Mouse (Mus musculus) stomach, postnatal 0 days (tissue): ENCODE measurements at regions not wholly inside any gene's neighbourhood (a gene's known extent, or its start where the extent isn't known, plus 50 kb on each side); places are given as distances from the start of the nearest gene placed in this dataset.

ENCODE experiments used
- ATAC-seq: fragments of 200-750 bp; cut with Nextera tagmentation; 2 replicates; pipeline ENCODE4 v1.8.0; 2017; ENCODE audit not compliant: low FRiP score, low TSS enrichment
- DNase-seq: peaks from one replicate; pipeline ENCODE4 v3.0.0-alpha.2; 2016; ENCODE audit warnings: low spot score
- H3K27ac ChIP-seq: fragments of 300-500 bp; sonication (generic); replicated peaks from 2 replicates; pipeline ENCODE4 v1.5.1; 2014; ENCODE audit warnings: mild to moderate bottlenecking, control low read depth
- H3K27me3 ChIP-seq: fragments of 300-500 bp; sonication (generic); 2 replicates; pipeline ENCODE4 v1.6.1; 2014; ENCODE audit warnings: low read length; ENCODE audit not compliant: control insufficient read depth, insufficient read depth
- H3K36me3 ChIP-seq: fragments of 300-500 bp; sonication (generic); 2 replicates; pipeline ENCODE4 v1.6.1; 2014; ENCODE audit warnings: low read length, mixed read lengths; ENCODE audit not compliant: control insufficient read depth, insufficient read depth
- H3K4me1 ChIP-seq: fragments of 300-500 bp; sonication (generic); replicated peaks from 2 replicates; pipeline ENCODE4 v1.6.1; 2014; ENCODE audit warnings: antibody characterized with exemption; ENCODE audit not compliant: control insufficient read depth, insufficient read depth
- H3K4me2 ChIP-seq: fragments of 300-500 bp; sonication (generic); replicated peaks from 2 replicates; pipeline ENCODE4 v1.6.1; 2014; ENCODE audit warnings: low read depth, mild to moderate bottlenecking, control low read depth, moderate library complexity
- H3K4me3 ChIP-seq: fragments of 300-500 bp; sonication (generic); 2 replicates; pipeline ENCODE4 v1.5.1; 2014; ENCODE audit warnings: low read depth, low read length, control low read depth
- H3K9ac ChIP-seq: fragments of 300-500 bp; sonication (generic); 2 replicates; pipeline ENCODE4 v1.6.1; 2014; ENCODE audit warnings: mild to moderate bottlenecking, low read length, control low read depth, mixed read lengths
- H3K9me3 ChIP-seq: fragments of 300-500 bp; sonication (generic); 2 replicates; pipeline ENCODE4 v1.6.1; 2016; ENCODE audit warnings: low read length; ENCODE audit not compliant: control insufficient read depth
- CTCF ChIP-seq: IDR thresholded peaks from 2 replicates; pipeline ENCODE4 v1.5.1; 2016; ENCODE audit warnings: antibody characterized with exemption, low read depth, mild to moderate bottlenecking, moderate library complexity
- EP300 ChIP-seq: optimal IDR thresholded peaks from 2 replicates; pipeline ENCODE3; 2016; ENCODE audit warnings: antibody characterized with exemption
- WGBS: fragments of 180-500 bp; shearing (Covaris S2); extraction: QIAGEN DNeasy Blood & Tissue Kit; methylation state at CpG from one replicate; pipeline ENCODE4 v1.1.7; 2014; 5-methylcytosine and 5-hydroxymethylcytosine counted together

GRCm38 (mm10) chr1:168908684-168909175, 476.7 kb upstream of the Pbx1 start:
- no peak for ATAC-seq

GRCm38 (mm10) chr1:168908192-168908591, 476.1 kb upstream of the Pbx1 start:
- H3K9me3 ChIP-seq, result no peaks in the 10 kb centered on the region
- no peaks in the 10 kb centered on the region for H3K27me3 ChIP-seq
- ATAC-seq (no peak), DNase-seq (no peak)
- H3K4me2 ChIP-seq, result no peak overlapping the region
- 94% methylated on average over 6 of the region's 6 CpGs for WGBS
- H3K4me1 ChIP-seq, result no peaks in the 10 kb centered on the region
- H3K9ac ChIP-seq, result no peak overlapping the region
- H3K36me3 ChIP-seq, result no peaks in the 10 kb centered on the region
- no peak overlapping the region for H3K27ac ChIP-seq
- TF ChIP-seq EP300 (no peak), CTCF (no peak)
- H3K4me3 ChIP-seq, result no peak overlapping the region

More at GRCm38 (mm10) chr1:168908684-168909175, 476.7 kb upstream of the Pbx1 start:
- DNase-seq, result no peak
- Histone ChIP-seq H3K27me3 (no peaks in the 10 kb centered on the region), H3K4me1 (no peaks in the 10 kb centered on the region), H3K9ac (no peak overlapping the region), H3K36me3 (no peaks in the 10 kb centered on the region), H3K9me3 (no peaks in the 10 kb centered on the region), H3K4me3 (no peak overlapping the region), H3K27ac (no peak overlapping the region), H3K4me2 (no peak overlapping the region)
- TF ChIP-seq EP300 (no peak), CTCF (no peak)
- WGBS, result 76% methylated on average over 4 of the region's 4 CpGs

GRCm38 (mm10) chr1:168898483-168898882, 466.4 kb upstream of the Pbx1 start:
- no peak for TF ChIP-seq EP300
- TF ChIP-seq CTCF, result no peak
- ATAC-seq (no peak), DNase-seq (no peak)
- no peaks in the 10 kb centered on the region for H3K4me1 ChIP-seq
- no peak overlapping the region for H3K4me2 ChIP-seq
- no peaks in the 10 kb centered on the region for H3K36me3 ChIP-seq
- H3K27ac ChIP-seq, result no peak overlapping the region
- 76% methylated on average over 2 of the region's 2 CpGs for WGBS
- no peaks in the 10 kb centered on the region for H3K9me3 ChIP-seq
- no peak overlapping the region for H3K9ac ChIP-seq
- H3K27me3 ChIP-seq, result no peaks in the 10 kb centered on the region
- H3K4me3 ChIP-seq, result no peak overlapping the region

- Histone ChIP-seq H3K27ac (no peak overlapping the region), H3K4me2 (no peak overlapping the region), H3K9ac (no peak overlapping the region), H3K36me3 (no peaks in the 10 kb centered on the region), H3K4me1 (no peaks in the 10 kb centered on the region), H3K9me3 (no peaks in the 10 kb centered on the region), H3K27me3 (no peaks in the 10 kb centered on the region), H3K4me3 (no peak overlapping the region)
- ATAC-seq, result no peak
- no peak for DNase-seq
- WGBS, result 37% methylated on average over 3 of the region's 3 CpGs
- TF ChIP-seq CTCF (no peak), EP300 (no peak)
Observed at GRCm38 (mm10) chr1:168861577-168861976, 429.5 kb upstream of the Pbx1 start.

GRCm38 (mm10) chr1:168823184-168823583, 391.1 kb upstream of the Pbx1 start:
- no peak overlapping the region for H3K4me3 ChIP-seq
- H3K36me3 ChIP-seq, result no peaks in the 10 kb centered on the region
- 65% methylated on average over 3 of the region's 3 CpGs for WGBS
- H3K9ac ChIP-seq, result no peak overlapping the region
- no peaks in the 10 kb centered on the region for H3K27me3 ChIP-seq
- ATAC-seq, result no peak
- DNase-seq, result no peak
- no peaks in the 10 kb centered on the region for H3K4me1 ChIP-seq
- TF ChIP-seq EP300 (no peak), CTCF (no peak)
- H3K27ac ChIP-seq, result no peak overlapping the region
- H3K9me3 ChIP-seq, result no peaks in the 10 kb centered on the region
- H3K4me2 ChIP-seq, result no peak overlapping the region

- H3K4me3 ChIP-seq, result no peak overlapping the region
- no peak overlapping the region for H3K4me2 ChIP-seq
- H3K4me1 ChIP-seq, result no peaks in the 10 kb centered on the region
- 74% methylated on average over 5 of the region's 5 CpGs for WGBS
- no peak for ATAC-seq
- no peaks in the 10 kb centered on the region for H3K36me3 ChIP-seq
- H3K9me3 ChIP-seq, result no peaks in the 10 kb centered on the region
- no peaks in the 10 kb centered on the region for H3K27me3 ChIP-seq
- no peak for DNase-seq
- no peak overlapping the region for H3K27ac ChIP-seq
- TF ChIP-seq CTCF, result no peak
- no peak overlapping the region for H3K9ac ChIP-seq
Observed at GRCm38 (mm10) chr1:168818381-168818780, 386.3 kb upstream of the Pbx1 start.
